Mouse (Mus musculus) stomach, embryonic 16.5 days (tissue): ENCODE results near the gene Gli3. TPM values are rescaled to one million over a fixed set of nuclear protein-coding genes. Genes with fewer than 3 reads are reported as not detected.

ENCODE experiments used
- ATAC-seq: fragments of 200-750 bp; cut with Nextera tagmentation; 2 replicates; pipeline ENCODE4 v1.8.0; 2017; ENCODE audit warnings: moderate number of reproducible peaks, moderate TSS enrichment; ENCODE audit not compliant: insufficient read depth, low FRiP score
- H3K27ac ChIP-seq: fragments of 300-500 bp; sonication (generic); 2 replicates; pipeline ENCODE4 v1.5.1; 2014; ENCODE audit warnings: low read length
- H3K27me3 ChIP-seq: fragments of 300-500 bp; sonication (generic); 2 replicates; pipeline ENCODE4 v1.6.1; 2014; ENCODE audit warnings: low read length, control low read depth, mixed read lengths; ENCODE audit not compliant: control insufficient read depth, insufficient read depth
- H3K36me3 ChIP-seq: fragments of 300-500 bp; sonication (generic); 2 replicates; pipeline ENCODE4 v1.6.1; 2014; ENCODE audit warnings: low read length; ENCODE audit not compliant: control insufficient read depth, insufficient read depth
- H3K4me1 ChIP-seq: fragments of 300-500 bp; sonication (generic); 2 replicates; pipeline ENCODE4 v1.6.1; 2014; ENCODE audit warnings: low read length, control low read depth, mixed read lengths; ENCODE audit not compliant: control insufficient read depth, insufficient read depth
- H3K4me2 ChIP-seq: fragments of 300-500 bp; sonication (generic); 2 replicates; pipeline ENCODE4 v1.6.1; 2014; ENCODE audit warnings: low read depth, low read length, mixed read lengths
- H3K4me3 ChIP-seq: fragments of 300-500 bp; sonication (generic); replicated peaks from 2 replicates; pipeline ENCODE4 v1.5.1; 2014; ENCODE audit warnings: mild to moderate bottlenecking, low read length
- H3K9ac ChIP-seq: fragments of 300-500 bp; sonication (generic); 2 replicates; pipeline ENCODE4 v1.6.1; 2014; ENCODE audit warnings: low read length
- H3K9me3 ChIP-seq: fragments of 300-500 bp; sonication (generic); replicated peaks from 2 replicates; pipeline ENCODE4 v1.6.1; 2016; ENCODE audit warnings: low read length, control low read depth; ENCODE audit not compliant: control insufficient read depth
- WGBS: fragments of 180-500 bp; shearing (Covaris S2); extraction: QIAGEN DNeasy Blood & Tissue Kit; methylation state at CpG from one replicate; pipeline ENCODE4 v1.1.7; 2014; 5-methylcytosine and 5-hydroxymethylcytosine counted together
- polyA plus RNA-seq: library from polyadenylated mRNA; unstranded; fragments of >200 nt; fragmentation: Nextera tagmentation; extraction: Ambion mirVana; gene quantifications from 2 replicates; pipeline ENCODE4 v1.2.1, GENCODE M21; 2015

The Gli3 gene
- polyA plus RNA-seq, 1 experiment from 2014 or later: 14.3 TPM

DNA sequence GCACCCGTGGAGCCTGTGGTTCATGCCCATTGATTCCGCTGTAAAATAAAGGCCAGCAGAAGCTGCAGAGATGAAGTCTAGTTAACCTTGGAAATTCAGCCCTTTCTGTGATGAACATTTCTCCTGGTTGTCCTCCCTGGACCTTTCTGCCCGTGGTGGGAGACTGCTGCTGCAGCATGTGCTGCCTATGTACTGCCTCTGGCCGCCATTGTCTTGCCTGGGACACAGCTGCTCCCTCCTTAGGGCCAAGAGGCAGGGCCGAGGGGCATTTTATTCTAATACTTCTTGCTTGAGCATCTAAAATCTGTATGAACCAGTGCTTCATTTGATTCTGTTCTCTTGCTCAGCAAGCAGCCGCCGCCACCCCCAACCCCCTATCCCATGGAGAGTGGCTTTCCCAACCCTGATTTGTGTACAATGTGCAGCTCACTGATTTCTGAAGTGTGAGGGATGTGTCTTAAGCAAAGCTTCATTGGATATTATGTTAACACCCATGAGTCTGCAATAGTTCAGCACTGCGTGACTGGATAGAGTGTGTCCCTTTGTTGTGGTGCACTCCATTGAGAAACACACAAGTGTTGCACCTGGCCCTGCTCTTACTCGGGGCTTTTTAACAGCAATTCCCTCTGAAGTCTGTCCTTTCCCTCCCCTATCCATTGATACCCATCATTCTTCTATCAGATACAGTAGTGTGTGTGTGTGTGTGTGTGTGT, 54.2 kb downstream of the Gli3 start:
- Histone ChIP-seq H3K9ac (no peak overlapping the region), H3K36me3 (no peaks in the 10 kb centered on the region), H3K4me1 (peaks cover 13% of the 10 kb centered on the region), H3K4me3 (no peak overlapping the region), H3K27me3 (no peaks in the 10 kb centered on the region), H3K27ac (no peak overlapping the region), H3K9me3 (no peaks in the 10 kb centered on the region), H3K4me2 (no peak overlapping the region)
- no peak for ATAC-seq
- 87% methylated on average over 9 of the region's 9 CpGs for WGBS

DNA sequence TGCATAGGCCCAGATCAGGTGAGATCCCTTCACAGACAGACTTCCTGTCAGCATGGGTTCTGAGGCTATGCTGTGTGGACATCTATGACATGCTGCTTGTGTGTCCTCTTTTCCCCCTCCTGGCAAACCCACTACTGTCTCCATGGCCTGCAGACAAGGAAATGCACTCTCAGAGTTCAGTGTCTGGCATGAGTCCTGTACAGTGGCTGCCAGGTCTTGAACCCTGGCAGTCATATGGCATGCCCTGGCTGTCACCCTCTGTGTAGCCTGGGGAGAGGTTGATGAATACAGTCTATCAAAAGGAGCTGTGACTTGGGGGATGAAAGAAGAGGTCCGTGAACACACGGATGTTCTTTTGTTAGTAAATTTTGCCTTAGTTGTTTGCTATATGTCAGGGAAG, 57.3 kb downstream of the Gli3 start:
- ATAC-seq: no peak
- Histone ChIP-seq H3K9me3 (no peaks in the 10 kb centered on the region), H3K9ac (no peak overlapping the region), H3K4me2 (no peak overlapping the region), H3K4me3 (no peak overlapping the region), H3K27ac (no peak overlapping the region), H3K4me1 (0 out of 2 replicates have a peak, but pooled peaks cover 2% of the 10 kb centered on the region), H3K27me3 (no peaks in the 10 kb centered on the region), H3K36me3 (no peaks in the 10 kb centered on the region)
- 52% methylated on average over 2 of the region's 2 CpGs for WGBS

DNA sequence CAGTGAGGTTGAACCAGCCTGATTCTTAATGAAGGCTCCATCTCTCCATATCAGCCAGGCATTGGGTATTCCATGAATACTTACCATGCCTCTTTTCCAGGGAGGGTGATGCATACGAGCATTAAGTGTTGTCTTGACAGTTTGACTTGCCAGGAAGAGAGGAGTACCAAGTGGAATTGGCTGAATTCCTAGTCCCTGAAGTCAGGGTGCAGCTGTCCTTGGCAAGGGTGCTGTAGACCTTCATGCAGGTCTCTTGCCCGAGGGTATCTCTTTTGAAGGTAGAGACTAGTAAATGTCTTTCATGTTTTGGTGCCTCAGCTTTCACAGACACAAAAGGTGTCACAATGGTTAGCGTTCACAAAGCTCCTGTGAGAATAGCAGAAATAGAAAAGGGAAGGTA, 59.1 kb downstream of the Gli3 start:
- WGBS: 83% methylated on average over 3 of the region's 3 CpGs
- H3K4me1 ChIP-seq: 0 out of 2 replicates have a peak, but pooled peaks cover 2% of the 10 kb centered on the region
- no peak overlapping the region for H3K4me3 ChIP-seq
- no peaks in the 10 kb centered on the region for H3K27me3 ChIP-seq
- H3K9ac ChIP-seq: no peak overlapping the region
- H3K4me2 ChIP-seq: no peak overlapping the region
- H3K27ac ChIP-seq: no peak overlapping the region
- no peak for ATAC-seq
- no peaks in the 10 kb centered on the region for H3K9me3 ChIP-seq
- H3K36me3 ChIP-seq: no peaks in the 10 kb centered on the region

DNA sequence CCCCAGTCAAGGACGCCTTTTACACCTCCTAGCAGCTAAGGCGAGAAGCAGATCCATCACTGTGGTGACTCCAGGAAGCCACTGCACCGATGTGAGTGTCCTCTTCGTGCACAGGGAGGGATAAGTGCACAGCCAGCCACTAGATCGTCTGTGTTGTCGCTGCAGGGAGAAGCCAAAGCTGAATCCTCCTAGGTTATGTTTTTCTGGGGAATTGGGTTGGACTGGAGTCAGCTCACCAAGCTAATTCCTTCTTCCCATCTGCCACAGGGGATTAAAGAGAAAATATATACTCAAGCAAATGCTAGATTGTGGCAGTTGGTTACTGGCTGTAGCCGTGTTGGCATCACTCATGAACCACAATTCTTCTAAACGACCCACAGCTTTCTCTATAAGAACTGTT, 61.2 kb downstream of the Gli3 start:
- Histone ChIP-seq H3K27ac (no peak overlapping the region), H3K4me1 (no peaks in the 10 kb centered on the region), H3K4me2 (no peak overlapping the region), H3K27me3 (no peaks in the 10 kb centered on the region), H3K36me3 (no peaks in the 10 kb centered on the region), H3K9me3 (no peaks in the 10 kb centered on the region), H3K4me3 (no peak overlapping the region), H3K9ac (no peak overlapping the region)
- ATAC-seq: no peak
- 71% methylated on average over 8 of the region's 8 CpGs for WGBS

DNA sequence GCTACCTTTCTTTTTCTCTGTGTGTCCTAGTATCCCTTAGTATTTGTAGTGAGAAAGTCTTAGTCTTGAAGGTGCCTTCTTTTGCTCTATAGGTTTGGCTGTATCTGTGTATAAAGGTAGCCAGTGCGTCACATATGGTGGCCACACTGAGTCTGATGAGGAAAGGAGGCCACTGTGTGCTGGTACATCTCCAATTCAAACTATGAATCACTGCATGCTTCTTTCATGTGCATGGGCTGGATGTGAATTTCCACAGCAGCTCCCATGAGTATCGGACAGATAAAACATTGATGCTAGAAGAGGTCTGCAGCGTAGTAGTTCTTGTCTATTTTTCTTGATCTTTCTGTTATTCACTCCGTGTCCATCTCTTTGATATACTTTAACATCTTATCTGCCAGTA, 63.7 kb downstream of the Gli3 start:
- H3K27me3 ChIP-seq: no peaks in the 10 kb centered on the region
- no peaks in the 10 kb centered on the region for H3K4me1 ChIP-seq
- ATAC-seq: no peak
- no peak overlapping the region for H3K4me3 ChIP-seq
- WGBS: 92% methylated on average over 4 of the region's 4 CpGs
- no peak overlapping the region for H3K4me2 ChIP-seq
- no peaks in the 10 kb centered on the region for H3K9me3 ChIP-seq
- H3K27ac ChIP-seq: no peak overlapping the region
- no peaks in the 10 kb centered on the region for H3K36me3 ChIP-seq
- H3K9ac ChIP-seq: no peak overlapping the region

DNA sequence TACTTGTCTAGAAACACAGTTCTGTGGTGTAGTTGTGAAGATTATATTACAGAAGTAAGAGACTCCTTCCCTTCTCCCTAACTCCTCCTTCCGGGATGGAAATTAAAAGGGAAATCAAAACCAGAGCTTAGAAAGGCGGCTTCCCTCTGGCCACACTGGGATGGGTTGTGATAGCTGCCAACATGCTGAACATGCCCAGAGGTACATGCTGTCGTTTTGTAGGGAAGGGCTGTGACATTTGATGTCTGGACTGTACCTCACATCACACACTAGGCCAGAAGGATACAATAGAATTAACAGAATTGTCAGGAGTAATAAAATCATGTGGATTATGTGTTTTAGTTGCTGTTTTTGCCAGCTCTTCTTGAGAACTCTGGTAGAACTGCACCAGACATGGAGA, 68.5 kb downstream of the Gli3 start:
- Histone ChIP-seq H3K4me1 (no peaks in the 10 kb centered on the region), H3K36me3 (no peaks in the 10 kb centered on the region), H3K9me3 (no peaks in the 10 kb centered on the region), H3K9ac (no peak overlapping the region), H3K27me3 (no peaks in the 10 kb centered on the region), H3K4me3 (no peak overlapping the region), H3K4me2 (no peak overlapping the region), H3K27ac (no peak overlapping the region)
- 69% methylated on average over 3 of the region's 3 CpGs for WGBS
- ATAC-seq: no peak

DNA sequence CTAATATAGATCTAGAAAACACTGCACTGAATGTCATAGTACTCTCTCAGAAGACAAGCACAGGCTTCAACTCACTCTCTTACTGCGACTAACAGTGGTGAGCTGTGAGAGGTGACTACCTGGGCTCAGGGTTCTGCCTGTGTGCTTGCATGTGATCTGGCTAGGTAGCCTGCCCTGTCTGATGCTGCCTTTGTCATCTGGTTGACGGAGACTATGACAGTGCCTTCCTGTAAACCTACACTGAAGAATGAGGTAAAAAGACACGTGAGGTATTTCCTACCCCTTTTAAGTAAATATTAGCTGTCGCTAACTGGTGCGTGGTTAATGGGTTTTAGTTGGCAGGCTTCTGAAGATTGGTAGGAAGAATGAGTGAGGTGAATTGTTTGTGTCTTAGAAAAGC, 74.2 kb downstream of the Gli3 start:
- Histone ChIP-seq H3K36me3 (no peaks in the 10 kb centered on the region), H3K27ac (no peak overlapping the region), H3K4me3 (no peak overlapping the region), H3K9ac (no peak overlapping the region), H3K4me2 (no peak overlapping the region), H3K4me1 (peaks cover 18% of the 10 kb centered on the region), H3K9me3 (no peaks in the 10 kb centered on the region), H3K27me3 (no peaks in the 10 kb centered on the region)
- WGBS: 39% methylated on average over 5 of the region's 5 CpGs
- ATAC-seq: no peak

DNA sequence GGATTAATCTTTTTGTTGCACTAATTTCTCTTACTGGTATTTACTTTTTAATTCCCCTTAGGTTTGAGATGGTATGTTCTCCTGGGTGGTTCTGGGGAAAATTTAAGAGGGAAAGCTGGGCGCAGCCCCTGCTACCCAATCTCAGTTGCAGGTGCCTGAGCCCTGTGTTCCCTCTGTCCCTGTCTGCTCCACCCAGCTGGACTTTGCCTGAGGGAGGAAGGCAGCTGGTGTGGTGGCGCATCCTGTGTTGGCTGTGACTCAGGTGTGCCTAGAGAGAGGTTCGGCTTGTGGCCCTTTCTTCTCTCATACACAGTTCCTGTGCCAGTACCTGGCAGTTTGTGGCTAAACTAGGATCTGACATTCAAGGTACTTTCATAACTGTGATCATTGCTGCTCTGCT, 74.6 kb downstream of the Gli3 start:
- Histone ChIP-seq H3K27me3 (no peaks in the 10 kb centered on the region), H3K9me3 (no peaks in the 10 kb centered on the region), H3K9ac (no peak overlapping the region), H3K4me2 (no peak overlapping the region), H3K4me1 (peaks cover 20% of the 10 kb centered on the region), H3K4me3 (no peak overlapping the region), H3K27ac (no peak overlapping the region), H3K36me3 (no peaks in the 10 kb centered on the region)
- no peak for ATAC-seq
- 72% methylated on average over 3 of the region's 3 CpGs for whole genome bisulfite sequencing

DNA sequence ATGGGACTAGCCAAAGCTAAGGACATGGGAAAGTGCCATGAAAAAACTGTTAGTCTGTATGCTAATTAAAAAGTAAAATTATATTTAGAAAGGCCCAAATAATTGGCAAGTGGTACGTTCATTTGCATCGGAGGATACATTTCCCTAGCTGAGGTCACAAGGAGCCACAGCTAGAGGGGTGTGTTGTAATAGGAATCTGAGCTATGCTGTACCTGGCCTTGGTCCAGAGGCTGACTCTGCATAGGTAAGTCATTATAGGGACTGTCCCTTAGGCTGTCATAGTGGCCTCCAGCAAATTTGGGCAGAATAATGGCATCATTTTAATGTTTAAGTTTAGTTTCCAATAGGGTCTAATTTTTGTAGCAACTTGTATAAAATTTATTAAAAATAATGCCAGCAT, 75.4 kb downstream of the Gli3 start:
- peaks cover 27% of the 10 kb centered on the region for H3K4me1 ChIP-seq
- H3K27ac ChIP-seq: no peak overlapping the region
- no peaks in the 10 kb centered on the region for H3K9me3 ChIP-seq
- WGBS: 59% methylated on average over 2 of the region's 2 CpGs
- no peak overlapping the region for H3K4me3 ChIP-seq
- ATAC-seq: no peak
- H3K36me3 ChIP-seq: no peaks in the 10 kb centered on the region
- H3K4me2 ChIP-seq: no peak overlapping the region
- no peaks in the 10 kb centered on the region for H3K27me3 ChIP-seq
- H3K9ac ChIP-seq: no peak overlapping the region
